ENCODE assay signal across 9 mouse cellular contexts in genomic region chr2:53121797-53122196, GRCm38 (mm10).
DNase-seq lines count a peak whose midpoint lies in the region; ATAC-seq and TF ChIP-seq lines count a peak whose summit lies in the region.
"Had no signal": no experiment of that assay in that cellular context is flagged by ENCODE, and none has a peak within 500 bp of the region (broad histone marks: within the 10 kb centered on the region; RNA-seq: fewer than 3 reads in every experiment).

No protein-coding gene starts in this region.

- H3K4me1 ChIP-seq in ES-Bruce4 (ENCODE audit: control insufficient read depth, insufficient read depth, low read length) = no peaks in the 10 kb centered on the region
- no peaks in the 10 kb centered on the region for H3K4me1 ChIP-seq in forebrain, postnatal 0 days (ENCODE audit: insufficient read depth)
- H3K4me1 ChIP-seq in midbrain, embryonic 14.5 days (ENCODE audit: control insufficient read depth, insufficient read depth, low read length) = no peaks in the 10 kb centered on the region
- H3K4me1 ChIP-seq: embryonic facial prominence, embryonic 13.5 days had no signal

- peak; percentile 5 for TF ChIP-seq CTCF in ES-Bruce4 (IDR thresholded peaks at IDR 0.05; ENCODE audit: low read depth, low read length)
- TF ChIP-seq CTCF in forebrain, postnatal 0 days (IDR thresholded peaks at IDR 0.05; ENCODE audit: low read depth) = peak; percentile 81

- H3K9ac ChIP-seq in ES-Bruce4 (ENCODE audit: low read depth, poor library complexity, severe bottlenecking) = no peak overlapping the region
- no peak overlapping the region for H3K9ac ChIP-seq in forebrain, postnatal 0 days
- H3K9ac ChIP-seq in midbrain, embryonic 14.5 days (replicated peaks; ENCODE audit: low read length) = no peak overlapping the region
- H3K9ac ChIP-seq: embryonic facial prominence, embryonic 13.5 days had no signal

- no peak overlapping the region for H3K4me3 ChIP-seq in ES-Bruce4 (ENCODE audit: low read depth, low read length)
- H3K4me3 ChIP-seq in forebrain, postnatal 0 days (ENCODE audit: low read depth, low read length) = no peak overlapping the region
- H3K4me3 ChIP-seq in midbrain, embryonic 14.5 days (replicated peaks; ENCODE audit: low read depth, low read length) = no peak overlapping the region
- H3K4me3 ChIP-seq: embryonic facial prominence, embryonic 13.5 days had no signal

- H3K27me3 ChIP-seq in ES-Bruce4 (ENCODE audit: control insufficient read depth, insufficient read depth, low read length, poor library complexity, severe bottlenecking) = no peaks in the 10 kb centered on the region
- H3K27me3 ChIP-seq in forebrain, postnatal 0 days (ENCODE audit: insufficient read depth, low read length) = no peaks in the 10 kb centered on the region
- H3K27me3 ChIP-seq in midbrain, embryonic 14.5 days (ENCODE audit: control insufficient read depth, insufficient read depth, low read length) = no peaks in the 10 kb centered on the region
- H3K27me3 ChIP-seq: embryonic facial prominence, embryonic 13.5 days had no signal

- H3K36me3 ChIP-seq in ES-Bruce4 (ENCODE audit: control insufficient read depth, insufficient read depth, low read length, poor library complexity, severe bottlenecking) = no peaks in the 10 kb centered on the region
- peaks cover 57% of the 10 kb centered on the region for H3K36me3 ChIP-seq in forebrain, postnatal 0 days (ENCODE audit: insufficient read depth)
- H3K36me3 ChIP-seq in midbrain, embryonic 14.5 days (ENCODE audit: control insufficient read depth, insufficient read depth, low read length) = peaks cover 67% of the 10 kb centered on the region

- DNase-seq in heart, postnatal 10 days = peak; percentile 35 to 63
- no peak for DNase-seq in heart, postnatal 25 days (ENCODE audit: low spot score)
- peak; percentile 48 to 58 for DNase-seq in cerebellum, adult 18-20 months
- peak; percentile 82 for DNase-seq in forebrain, postnatal 0 days
- peak; percentile 52 to 56 for DNase-seq in layer of hippocampus, postnatal 10 days (ENCODE audit: low spot score in 2 of 2)
- peak; percentile 86 for DNase-seq in midbrain, embryonic 14.5 days
- peak; percentile 42 for DNase-seq in thymus, postnatal 25 days

- intact Hi-C loops in heart, postnatal 10 days (cut with DNase I) = loop anchor here (2.0 kb wide), 1 partner anchor 365 kb away; no protein-coding TSS in a partner anchor
- intact Hi-C loops in heart, postnatal 25 days (cut with DNase I) = loop anchor here (2.0 kb wide), 1 partner anchor 365 kb away; no protein-coding TSS in a partner anchor

- no peak for TF ChIP-seq POLR2A in ES-Bruce4 (IDR thresholded peaks at IDR 0.05; ENCODE audit: insufficient read depth, low read length)

- H3K9me3 ChIP-seq in ES-Bruce4 (replicated peaks; ENCODE audit: control insufficient read depth, insufficient read depth, low read length, poor library complexity, severe bottlenecking) = no peaks in the 10 kb centered on the region
- no peaks in the 10 kb centered on the region for H3K9me3 ChIP-seq in forebrain, postnatal 0 days (ENCODE audit: low read length)
- H3K9me3 ChIP-seq in midbrain, embryonic 14.5 days (ENCODE audit: control insufficient read depth, low read length) = no peaks in the 10 kb centered on the region
- H3K9me3 ChIP-seq: embryonic facial prominence, embryonic 13.5 days had no signal

- ATAC-seq in forebrain, postnatal 0 days = peak; percentile 70
- ATAC-seq in midbrain, embryonic 14.5 days (ENCODE audit: low FRiP score, low TSS enrichment) = no peak; the same call in 1 of the 2 replicates

- 72% methylated on average over 5 of the region's 5 CpGs for WGBS in forebrain, postnatal 0 days
- 78% methylated on average over 5 of the region's 5 CpGs for WGBS in midbrain, embryonic 14.5 days

- no peak overlapping the region for H3K27ac ChIP-seq in ES-Bruce4 (ENCODE audit: insufficient read depth, low read length)
- H3K27ac ChIP-seq in forebrain, postnatal 0 days (ENCODE audit: low read depth, low read length) = no peak overlapping the region
- H3K27ac ChIP-seq in midbrain, embryonic 14.5 days (replicated peaks; ENCODE audit: low read depth, low read length) = no peak overlapping the region
- H3K27ac ChIP-seq: embryonic facial prominence, embryonic 13.5 days had no signal

- H3K4me2 ChIP-seq in forebrain, postnatal 0 days (ENCODE audit: low read depth) = no peak overlapping the region
- no peak overlapping the region for H3K4me2 ChIP-seq in midbrain, embryonic 14.5 days (ENCODE audit: low read length)
- H3K4me2 ChIP-seq: embryonic facial prominence, embryonic 13.5 days had no signal

- no peak for TF ChIP-seq EP300 in ES-Bruce4 (IDR thresholded peaks at IDR 0.05; ENCODE audit: insufficient read depth, low read depth, low read length)
